Mouse (Mus musculus): ENCODE data around the gene Nck2. TPM values are rescaled to one million over a fixed set of nuclear protein-coding genes. Genes with fewer than 3 reads are reported as not detected.

Gene Nck2
- polyA plus RNA-seq, 1 experiment from 2014 or later = 31.9 TPM

GRCm38 (mm10) chr1:43403341-43403740 is 41.0 kb upstream of the Nck2 start:
- Histone ChIP-seq H3K9me3 (ENCODE audit: control insufficient read depth, low read length) (no peaks in the 10 kb centered on the region), H3K4me3 (ENCODE audit: low read depth, low read length) (no peak overlapping the region), H3K4me1 (replicated peaks; ENCODE audit: control insufficient read depth, insufficient read depth, low read length) (no peaks in the 10 kb centered on the region), H3K4me2 (replicated peaks; ENCODE audit: low read depth, low read length) (no peak overlapping the region), H3K27me3 (ENCODE audit: control insufficient read depth, insufficient read depth, low read length) (no peaks in the 10 kb centered on the region), H3K27ac (ENCODE audit: low read depth, low read length) (no peak overlapping the region), H3K36me3 (ENCODE audit: control insufficient read depth, insufficient read depth, low read length) (no peaks in the 10 kb centered on the region), H3K9ac (ENCODE audit: low read depth, low read length) (no peak overlapping the region)
- no peak for DNase-seq (ENCODE audit: low spot score)
- no peak for ATAC-seq (ENCODE audit: low FRiP score)

- Histone ChIP-seq H3K4me1 (replicated peaks; ENCODE audit: control insufficient read depth, insufficient read depth, low read length) (no peaks in the 10 kb centered on the region), H3K4me3 (ENCODE audit: low read depth, low read length) (no peak overlapping the region), H3K27ac (ENCODE audit: low read depth, low read length) (no peak overlapping the region), H3K9ac (ENCODE audit: low read depth, low read length) (no peak overlapping the region), H3K27me3 (ENCODE audit: control insufficient read depth, insufficient read depth, low read length) (no peaks in the 10 kb centered on the region), H3K4me2 (replicated peaks; ENCODE audit: low read depth, low read length) (no peak overlapping the region), H3K9me3 (ENCODE audit: control insufficient read depth, low read length) (no peaks in the 10 kb centered on the region), H3K36me3 (ENCODE audit: control insufficient read depth, insufficient read depth, low read length) (no peaks in the 10 kb centered on the region)
- 66% methylated on average over 9 of the region's 9 CpGs for WGBS
- ATAC-seq (ENCODE audit: low FRiP score) (no peak), DNase-seq (ENCODE audit: low spot score) (no peak)
Observed at GRCm38 (mm10) chr1:43404693-43405678, 39.4 kb upstream of the Nck2 start.

GRCm38 (mm10) chr1:43409019-43409418 is 35.4 kb upstream of the Nck2 start:
- H3K4me3 ChIP-seq (ENCODE audit: low read depth, low read length) = no peak overlapping the region
- H3K36me3 ChIP-seq (ENCODE audit: control insufficient read depth, insufficient read depth, low read length) = no peaks in the 10 kb centered on the region
- H3K27me3 ChIP-seq (ENCODE audit: control insufficient read depth, insufficient read depth, low read length) = no peaks in the 10 kb centered on the region
- no peak overlapping the region for H3K27ac ChIP-seq (ENCODE audit: low read depth, low read length)
- no peak overlapping the region for H3K9ac ChIP-seq (ENCODE audit: low read depth, low read length)
- no peak overlapping the region for H3K4me2 ChIP-seq (replicated peaks; ENCODE audit: low read depth, low read length)
- H3K9me3 ChIP-seq (ENCODE audit: control insufficient read depth, low read length) = no peaks in the 10 kb centered on the region
- no peaks in the 10 kb centered on the region for H3K4me1 ChIP-seq (replicated peaks; ENCODE audit: control insufficient read depth, insufficient read depth, low read length)
- no peak for ATAC-seq (ENCODE audit: low FRiP score)
- 67% methylated on average over 4 of the region's 4 CpGs for WGBS
- DNase-seq (ENCODE audit: low spot score) = no peak

GRCm38 (mm10) chr1:43412825-43413224 is 31.6 kb upstream of the Nck2 start:
- DNase-seq (ENCODE audit: low spot score) (no peak), ATAC-seq (ENCODE audit: low FRiP score) (no peak)
- Histone ChIP-seq H3K27me3 (ENCODE audit: control insufficient read depth, insufficient read depth, low read length) (no peaks in the 10 kb centered on the region), H3K27ac (ENCODE audit: low read depth, low read length) (no peak overlapping the region), H3K9me3 (ENCODE audit: control insufficient read depth, low read length) (no peaks in the 10 kb centered on the region), H3K9ac (ENCODE audit: low read depth, low read length) (no peak overlapping the region), H3K4me2 (replicated peaks; ENCODE audit: low read depth, low read length) (no peak overlapping the region), H3K36me3 (ENCODE audit: control insufficient read depth, insufficient read depth, low read length) (no peaks in the 10 kb centered on the region), H3K4me3 (ENCODE audit: low read depth, low read length) (no peak overlapping the region), H3K4me1 (replicated peaks; ENCODE audit: control insufficient read depth, insufficient read depth, low read length) (no peaks in the 10 kb centered on the region)
- 81% methylated on average over 3 of the region's 3 CpGs for WGBS

- no peak for ATAC-seq (ENCODE audit: low FRiP score)
- Histone ChIP-seq H3K4me3 (ENCODE audit: low read depth, low read length) (no peak overlapping the region), H3K27me3 (ENCODE audit: control insufficient read depth, insufficient read depth, low read length) (no peaks in the 10 kb centered on the region), H3K9ac (ENCODE audit: low read depth, low read length) (no peak overlapping the region), H3K9me3 (ENCODE audit: control insufficient read depth, low read length) (no peaks in the 10 kb centered on the region), H3K4me1 (replicated peaks; ENCODE audit: control insufficient read depth, insufficient read depth, low read length) (no peaks in the 10 kb centered on the region), H3K36me3 (ENCODE audit: control insufficient read depth, insufficient read depth, low read length) (no peaks in the 10 kb centered on the region), H3K4me2 (replicated peaks; ENCODE audit: low read depth, low read length) (no peak overlapping the region), H3K27ac (ENCODE audit: low read depth, low read length) (no peak overlapping the region)
- DNase-seq (ENCODE audit: low spot score) = no peak
- 78% methylated on average over 3 of the region's 3 CpGs for WGBS
Observed at GRCm38 (mm10) chr1:43413298-43413697, 31.1 kb upstream of the Nck2 start.

- Histone ChIP-seq H3K27me3 (ENCODE audit: control insufficient read depth, insufficient read depth, low read length) (no peaks in the 10 kb centered on the region), H3K9me3 (ENCODE audit: control insufficient read depth, low read length) (no peaks in the 10 kb centered on the region), H3K27ac (ENCODE audit: low read depth, low read length) (no peak overlapping the region), H3K4me1 (replicated peaks; ENCODE audit: control insufficient read depth, insufficient read depth, low read length) (no peaks in the 10 kb centered on the region), H3K36me3 (ENCODE audit: control insufficient read depth, insufficient read depth, low read length) (no peaks in the 10 kb centered on the region), H3K4me2 (replicated peaks; ENCODE audit: low read depth, low read length) (no peak overlapping the region), H3K9ac (ENCODE audit: low read depth, low read length) (no peak overlapping the region), H3K4me3 (ENCODE audit: low read depth, low read length) (no peak overlapping the region)
- ATAC-seq (ENCODE audit: low FRiP score) (no peak), DNase-seq (ENCODE audit: low spot score) (no peak)
- 87% methylated on average over 4 of the region's 4 CpGs for whole genome bisulfite sequencing
Observed at GRCm38 (mm10) chr1:43413749-43414148, 30.6 kb upstream of the Nck2 start.

- DNase-seq (ENCODE audit: low spot score) = no peak
- no peaks in the 10 kb centered on the region for H3K36me3 ChIP-seq (ENCODE audit: control insufficient read depth, insufficient read depth, low read length)
- no peaks in the 10 kb centered on the region for H3K9me3 ChIP-seq (ENCODE audit: control insufficient read depth, low read length)
- H3K4me1 ChIP-seq (replicated peaks; ENCODE audit: control insufficient read depth, insufficient read depth, low read length) = no peaks in the 10 kb centered on the region
- no peak for ATAC-seq (ENCODE audit: low FRiP score)
- no peaks in the 10 kb centered on the region for H3K27me3 ChIP-seq (ENCODE audit: control insufficient read depth, insufficient read depth, low read length)
- no peak overlapping the region for H3K9ac ChIP-seq (ENCODE audit: low read depth, low read length)
- H3K27ac ChIP-seq (ENCODE audit: low read depth, low read length) = no peak overlapping the region
- no peak overlapping the region for H3K4me3 ChIP-seq (ENCODE audit: low read depth, low read length)
- H3K4me2 ChIP-seq (replicated peaks; ENCODE audit: low read depth, low read length) = no peak overlapping the region
Observed at GRCm38 (mm10) chr1:43414228-43414627, 30.2 kb upstream of the Nck2 start.

- Histone ChIP-seq H3K4me3 (ENCODE audit: low read depth, low read length) (no peak overlapping the region), H3K9ac (ENCODE audit: low read depth, low read length) (no peak overlapping the region), H3K27me3 (ENCODE audit: control insufficient read depth, insufficient read depth, low read length) (no peaks in the 10 kb centered on the region), H3K4me1 (replicated peaks; ENCODE audit: control insufficient read depth, insufficient read depth, low read length) (no peaks in the 10 kb centered on the region), H3K9me3 (ENCODE audit: control insufficient read depth, low read length) (no peaks in the 10 kb centered on the region), H3K4me2 (replicated peaks; ENCODE audit: low read depth, low read length) (no peak overlapping the region), H3K27ac (ENCODE audit: low read depth, low read length) (no peak overlapping the region), H3K36me3 (ENCODE audit: control insufficient read depth, insufficient read depth, low read length) (no peaks in the 10 kb centered on the region)
- no peak for DNase-seq (ENCODE audit: low spot score)
- no peak for ATAC-seq (ENCODE audit: low FRiP score)
Observed at GRCm38 (mm10) chr1:43414971-43415370, 29.4 kb upstream of the Nck2 start.

Measured in hindbrain, embryonic 11.5 days (tissue).